Mouse (Mus musculus) ovary, adult 2 months (tissue): ENCODE data around the gene Nsun4. TPM values are rescaled to one million over a fixed set of nuclear protein-coding genes. Genes with fewer than 3 reads are reported as not detected.

Experiments used
- polyA plus RNA-seq: library from polyadenylated mRNA; depleted of rRNA; stranded (reverse); fragments of >200 nt; gene quantifications from 2 replicates; pipeline ENCODE4 v1.2.3, GENCODE M21; 2012; rRNA removed

Nsun4 gene
- polyA plus RNA-seq: 8.4 and 9.2 TPM in 2 replicates

GRCm38 (mm10) chr4:116053399-116053961, at the start of gene Nsun4:
Gene Nsun4, minus strand, starts transcription at chr4:116053876.

GRCm38 (mm10) chr4:116074861-116075620, 21.4 kb upstream of the Nsun4 start, which contains the start of the genes Uqcrh and Lrrc41:
Gene Uqcrh, minus strand, starts transcription at chr4:116075071.
Gene Lrrc41, plus strand, starts transcription at chr4:116075269.

GRCm38 (mm10) chr4:116017902-116018746, 35.6 kb downstream of the Nsun4 start, which contains the start of gene Faah:
Gene Faah, minus strand, starts transcription at chr4:116017926.

Other genes with a start within 250 kb of the Nsun4 start
- 49.3 and 54.2 TPM in 2 replicates for gene Mob3c, start 225.8 kb downstream of the Nsun4 start, polyA plus RNA-seq
- 54.0 and 58.6 TPM in 2 replicates for gene Mknk1, start 214.7 kb downstream of the Nsun4 start, polyA plus RNA-seq
- gene Kncn, start 169.5 kb downstream of the Nsun4 start, polyA plus RNA-seq: 0.07 TPM in 1 of 2 replicates, not detected in the other
- not detected in 2 replicates for gene 6430628N08Rik, start 163.2 kb downstream of the Nsun4 start, polyA plus RNA-seq
- gene Dmbx1, start 114.0 kb downstream of the Nsun4 start, polyA plus RNA-seq: 0.15 and 0.16 TPM in 2 replicates
- gene Faah, start 36.0 kb downstream of the Nsun4 start, polyA plus RNA-seq: 11.5 and 18.0 TPM in 2 replicates
- gene Uqcrh, start 21.2 kb upstream of the Nsun4 start, polyA plus RNA-seq: 31.1 and 52.0 TPM in 2 replicates
- 214 and 217 TPM in 2 replicates for gene Lrrc41, start 21.4 kb upstream of the Nsun4 start, polyA plus RNA-seq
- 1.9 and 3.0 TPM in 2 replicates for gene Rad54l, start 69.8 kb upstream of the Nsun4 start, polyA plus RNA-seq
- gene Pomgnt1, start 70.0 kb upstream of the Nsun4 start, polyA plus RNA-seq: 58.1 and 58.2 TPM in 2 replicates
- 5.6 and 6.4 TPM in 2 replicates for gene Lurap1, start 97.5 kb upstream of the Nsun4 start, polyA plus RNA-seq
- 14.3 and 19.8 TPM in 2 replicates for gene Tspan1, start 113.7 kb upstream of the Nsun4 start, polyA plus RNA-seq
- not detected in 2 replicates for gene 1700042G07Rik, start 119.5 kb upstream of the Nsun4 start, polyA plus RNA-seq
- gene Gm49337, start 119.5 kb upstream of the Nsun4 start, polyA plus RNA-seq: not detected in 2 replicates
- gene Pik3r3, start 167.7 kb upstream of the Nsun4 start, polyA plus RNA-seq: 17.8 and 24.6 TPM in 2 replicates